Mouse (Mus musculus): ENCODE measurements around the gene Cdc25b. TPM values are rescaled to one million over a fixed set of nuclear protein-coding genes. Genes with fewer than 3 reads are reported as not detected.

The Cdc25b gene
- polyA plus RNA-seq, 1 experiment from 2014 or later, result 55.5 TPM

DNA sequence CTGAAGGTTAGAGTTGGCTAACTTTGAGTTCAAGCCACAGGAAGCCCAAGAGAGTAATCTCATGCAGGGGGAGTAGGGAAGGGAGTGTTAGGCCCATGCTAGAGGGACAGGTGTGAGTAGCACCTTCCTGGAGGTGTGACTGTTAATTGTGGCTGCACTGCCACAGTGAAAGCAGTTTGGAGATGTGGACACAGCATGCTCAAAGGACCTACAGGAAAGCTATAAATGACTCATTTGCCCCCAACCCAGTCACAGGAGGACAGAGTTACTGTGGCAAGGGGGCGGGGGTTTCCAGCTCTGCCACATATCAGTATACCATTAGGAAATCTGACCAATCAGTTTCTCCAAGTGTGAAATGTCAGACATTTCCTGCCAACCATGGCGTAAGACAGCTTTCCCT lies 41.2 kb upstream of the Cdc25b start:
- H3K4me3 ChIP-seq (replicated peaks), result no peak overlapping the region
- H3K27ac ChIP-seq, result peak overlapping the region; percentile 41; the same call in 1 of the 2 replicates
- H3K27me3 ChIP-seq, result no peaks in the 10 kb centered on the region
- H3K4me1 ChIP-seq (replicated peaks), result 0 out of 2 replicates have a peak, but pooled peaks cover 6% of the 10 kb centered on the region
- H3K9ac ChIP-seq (replicated peaks), result no peak overlapping the region
- no peaks in the 10 kb centered on the region for H3K9me3 ChIP-seq
- peaks cover 97% of the 10 kb centered on the region for H3K36me3 ChIP-seq
- 72% methylated on average over 2 of the region's 2 CpGs for WGBS
- ATAC-seq (ENCODE audit: insufficient number of reproducible peaks, insufficient read depth, low FRiP score, low TSS enrichment, low read depth), result no peak
- no peak overlapping the region for H3K4me2 ChIP-seq

DNA sequence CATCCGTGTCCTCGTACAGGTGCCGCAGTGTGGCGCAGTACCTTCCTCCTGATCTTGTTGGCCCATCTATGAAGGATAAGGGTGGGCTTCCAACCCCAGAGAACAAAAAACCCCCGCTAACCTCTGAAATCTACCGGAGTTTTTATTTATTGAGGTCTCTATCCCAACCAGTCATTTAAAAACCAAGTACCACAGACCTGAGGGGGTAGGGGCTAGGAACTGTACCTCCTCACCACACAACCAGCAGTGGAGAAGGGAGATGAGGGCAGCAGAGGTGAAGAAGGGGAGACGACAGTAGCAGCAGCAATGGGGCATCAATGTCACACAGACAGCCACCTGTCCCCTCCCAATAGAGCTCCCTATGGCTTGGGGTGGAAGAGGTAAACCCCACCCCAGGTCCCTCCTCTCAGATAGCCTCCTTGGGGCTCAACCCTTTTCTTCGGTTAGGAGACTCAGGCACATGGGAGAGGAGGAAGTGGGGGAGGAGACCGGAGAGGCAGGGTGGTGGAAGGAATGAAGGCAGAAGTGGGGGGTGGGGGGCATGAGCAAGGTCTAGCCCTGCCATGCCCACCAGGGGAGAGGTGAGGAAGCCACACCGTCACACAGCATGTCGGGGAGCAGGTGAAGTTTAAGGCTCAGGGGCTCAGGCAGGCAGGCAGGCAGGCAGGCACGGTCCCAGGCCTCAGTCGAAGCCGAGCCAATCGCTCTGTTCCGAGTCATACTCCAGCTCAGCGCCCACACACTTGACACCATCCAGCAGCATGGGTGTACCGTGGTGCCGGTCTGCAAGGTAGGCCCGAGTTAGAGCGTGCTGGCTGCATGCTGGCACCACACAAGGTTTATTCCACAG lies 40.3 kb upstream of the Cdc25b start:
- H3K4me1 ChIP-seq (replicated peaks), result 0 out of 2 replicates have a peak, but pooled peaks cover 6% of the 10 kb centered on the region
- H3K27ac ChIP-seq, result no peak overlapping the region
- no peaks in the 10 kb centered on the region for H3K27me3 ChIP-seq
- no peak overlapping the region for H3K9ac ChIP-seq (replicated peaks)
- WGBS, result 87% methylated on average over 21 of the region's 21 CpGs
- no peak overlapping the region for H3K4me2 ChIP-seq
- no peak overlapping the region for H3K4me3 ChIP-seq (replicated peaks)
- no peaks in the 10 kb centered on the region for H3K9me3 ChIP-seq
- peaks cover 97% of the 10 kb centered on the region for H3K36me3 ChIP-seq
- no peak for ATAC-seq (ENCODE audit: insufficient number of reproducible peaks, insufficient read depth, low FRiP score, low TSS enrichment, low read depth)

DNA sequence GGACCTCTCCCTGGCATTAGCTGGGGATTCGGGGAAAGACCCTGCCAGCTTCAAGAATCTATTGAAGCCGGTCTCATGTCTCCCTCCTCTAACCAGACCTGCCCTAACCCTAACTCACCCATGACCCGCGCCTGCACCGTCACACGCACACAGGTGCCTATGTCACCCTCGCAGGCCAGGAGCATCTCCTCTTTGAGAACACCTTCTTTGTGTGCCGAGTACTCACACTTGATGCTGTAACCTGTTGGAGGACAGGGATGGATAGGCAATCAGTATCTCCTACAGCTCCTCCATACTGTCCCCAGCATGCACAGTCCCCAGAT lies 39.7 kb upstream of the Cdc25b start:
- no peaks in the 10 kb centered on the region for H3K27me3 ChIP-seq
- H3K27ac ChIP-seq, result no peak overlapping the region
- 94% methylated on average over 8 of the region's 8 CpGs for WGBS
- no peaks in the 10 kb centered on the region for H3K9me3 ChIP-seq
- no peak overlapping the region for H3K4me3 ChIP-seq (replicated peaks)
- 0 out of 2 replicates have a peak, but pooled peaks cover 6% of the 10 kb centered on the region for H3K4me1 ChIP-seq (replicated peaks)
- no peak for ATAC-seq (ENCODE audit: insufficient number of reproducible peaks, insufficient read depth, low FRiP score, low TSS enrichment, low read depth)
- no peak overlapping the region for H3K4me2 ChIP-seq
- H3K36me3 ChIP-seq, result peaks cover 97% of the 10 kb centered on the region
- no peak overlapping the region for H3K9ac ChIP-seq (replicated peaks)

DNA sequence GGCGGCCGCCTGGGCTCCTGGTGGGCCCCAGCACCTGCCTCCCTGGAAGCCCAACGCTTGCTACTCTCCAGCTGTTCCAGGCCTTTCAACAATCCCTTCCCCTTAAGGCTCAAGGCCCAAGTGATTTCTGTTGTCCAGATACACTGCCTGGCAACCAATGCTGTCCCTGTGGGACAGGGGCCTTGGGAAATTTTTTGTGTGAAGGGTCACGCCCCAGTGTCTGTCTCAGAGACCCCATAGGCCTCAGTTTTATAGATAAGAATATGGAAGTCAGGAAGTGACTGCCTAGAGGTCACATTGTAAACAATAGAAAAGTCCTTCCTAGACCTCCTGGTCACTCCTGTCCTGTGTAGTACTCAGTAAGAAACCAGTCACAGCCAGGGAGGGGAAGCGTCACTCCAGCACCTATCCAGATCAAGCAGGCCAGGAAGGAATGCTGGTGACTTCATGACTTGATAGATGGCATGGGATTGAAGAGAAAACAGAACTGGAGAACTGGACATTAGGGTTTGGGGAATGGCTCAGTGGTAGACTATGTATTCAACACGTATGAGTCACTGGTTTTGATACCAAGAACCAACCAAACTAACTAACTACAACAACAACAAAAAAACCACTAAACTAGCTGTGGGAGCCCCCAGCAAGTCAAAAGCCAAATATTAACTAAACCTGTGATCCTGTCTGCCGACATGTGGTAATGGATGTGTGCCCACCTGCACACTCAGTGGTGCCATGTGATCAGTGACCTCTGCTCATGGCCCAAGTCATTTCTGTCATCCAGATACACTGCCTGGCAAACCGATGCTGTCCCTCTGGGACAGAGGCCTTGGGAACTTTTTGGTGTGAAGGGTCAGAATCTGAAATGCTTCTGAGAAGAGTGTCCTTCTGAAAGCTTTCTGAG lies 38.1 kb upstream of the Cdc25b start:
- Histone ChIP-seq H3K27ac (peak overlapping the region; percentile 29; the same call in 1 of the 2 replicates), H3K36me3 (peaks cover 96% of the 10 kb centered on the region), H3K27me3 (no peaks in the 10 kb centered on the region), H3K9me3 (no peaks in the 10 kb centered on the region), H3K4me2 (no peak overlapping the region), H3K4me3 (replicated peaks) (no peak overlapping the region), H3K9ac (replicated peaks) (no peak overlapping the region), H3K4me1 (replicated peaks) (0 out of 2 replicates have a peak, but pooled peaks cover 3% of the 10 kb centered on the region)
- 84% methylated on average over 8 of the region's 8 CpGs for WGBS
- ATAC-seq (ENCODE audit: insufficient number of reproducible peaks, insufficient read depth, low FRiP score, low TSS enrichment, low read depth), result no peak

DNA sequence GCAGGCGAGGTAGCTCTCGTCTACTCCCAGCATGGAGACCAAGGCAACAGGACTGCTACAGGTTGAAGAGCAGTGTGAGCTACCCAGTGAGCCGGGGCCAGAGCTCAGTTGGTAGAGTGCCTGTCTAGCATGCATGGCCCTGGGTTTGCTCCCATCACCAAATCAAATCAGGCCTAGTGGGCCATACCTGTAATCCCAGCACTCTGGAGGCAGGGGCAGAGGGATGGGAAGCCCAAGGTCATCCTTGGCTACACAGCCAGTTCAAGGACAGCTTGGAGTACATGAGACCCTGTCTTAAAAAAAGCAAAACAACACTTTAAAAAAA lies 37.5 kb upstream of the Cdc25b start:
- H3K4me2 ChIP-seq, result no peak overlapping the region
- 0 out of 2 replicates have a peak, but pooled peaks cover 3% of the 10 kb centered on the region for H3K4me1 ChIP-seq (replicated peaks)
- WGBS, result 93% methylated on average over 3 of the region's 3 CpGs
- no peak for ATAC-seq (ENCODE audit: insufficient number of reproducible peaks, insufficient read depth, low FRiP score, low TSS enrichment, low read depth)
- H3K36me3 ChIP-seq, result peaks cover 93% of the 10 kb centered on the region
- H3K9me3 ChIP-seq, result no peaks in the 10 kb centered on the region
- H3K27ac ChIP-seq, result no peak overlapping the region
- H3K27me3 ChIP-seq, result no peaks in the 10 kb centered on the region
- H3K9ac ChIP-seq (replicated peaks), result no peak overlapping the region
- no peak overlapping the region for H3K4me3 ChIP-seq (replicated peaks)

DNA sequence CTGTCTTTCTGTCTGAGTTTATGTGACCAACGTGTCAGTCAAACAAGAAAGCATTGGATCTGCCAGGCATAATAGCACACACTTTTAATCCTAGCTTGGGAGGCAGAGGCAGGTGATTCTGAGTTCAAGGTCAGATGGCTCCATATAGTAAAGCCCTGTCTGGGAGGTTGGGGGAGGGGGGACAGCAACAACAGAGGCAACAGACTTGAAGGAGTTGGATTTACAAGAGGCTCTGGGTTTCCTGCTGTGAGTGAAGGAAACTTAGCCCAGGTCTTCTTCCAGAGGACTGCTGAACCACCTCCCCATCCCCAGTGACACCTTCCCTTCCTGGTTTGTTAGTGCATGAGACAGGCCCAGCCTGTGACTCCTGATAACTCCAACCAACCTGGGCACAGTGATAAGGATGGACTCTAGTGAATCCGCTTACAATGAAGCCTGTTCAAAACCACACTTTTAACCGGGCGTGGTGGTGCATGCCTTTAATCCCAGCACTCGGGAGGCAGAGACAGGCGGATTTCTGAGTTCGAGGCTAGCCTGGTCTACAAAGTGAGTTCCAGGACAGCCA lies 34.5 kb upstream of the Cdc25b start:
- WGBS, result 91% methylated on average over 7 of the region's 7 CpGs
- no peaks in the 10 kb centered on the region for H3K27me3 ChIP-seq
- no peak overlapping the region for H3K4me3 ChIP-seq (replicated peaks)
- ATAC-seq (ENCODE audit: insufficient number of reproducible peaks, insufficient read depth, low FRiP score, low TSS enrichment, low read depth), result no peak
- H3K9me3 ChIP-seq, result no peaks in the 10 kb centered on the region
- no peak overlapping the region for H3K9ac ChIP-seq (replicated peaks)
- H3K36me3 ChIP-seq, result peaks cover 75% of the 10 kb centered on the region
- no peak overlapping the region for H3K27ac ChIP-seq
- H3K4me1 ChIP-seq (replicated peaks), result no peaks in the 10 kb centered on the region
- no peak overlapping the region for H3K4me2 ChIP-seq

DNA sequence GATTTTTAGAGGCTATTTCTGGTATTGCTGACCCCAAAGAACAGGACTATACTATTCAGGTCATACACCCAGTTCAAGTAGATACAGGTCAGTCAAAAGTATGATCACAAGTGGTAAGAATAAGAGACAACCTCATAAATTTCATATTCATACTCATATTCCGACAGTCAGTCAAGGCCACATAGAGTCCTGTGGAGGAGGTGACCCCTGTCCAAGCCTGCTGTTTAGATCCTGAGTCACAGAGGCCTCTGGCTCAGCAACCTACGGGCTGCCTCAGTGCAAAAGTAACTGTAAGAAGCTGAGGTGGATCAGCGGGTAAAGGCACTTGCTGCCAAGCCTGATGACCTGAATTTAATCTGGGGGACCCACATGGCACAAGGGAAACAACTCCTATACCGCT lies 32.7 kb upstream of the Cdc25b start:
- H3K9ac ChIP-seq (replicated peaks), result no peak overlapping the region
- ATAC-seq (ENCODE audit: insufficient number of reproducible peaks, insufficient read depth, low FRiP score, low TSS enrichment, low read depth), result no peak
- no peak overlapping the region for H3K4me2 ChIP-seq
- H3K4me3 ChIP-seq (replicated peaks), result no peak overlapping the region
- WGBS, result 91% methylated on average over 4 of the region's 4 CpGs
- H3K36me3 ChIP-seq, result peaks cover 57% of the 10 kb centered on the region
- no peaks in the 10 kb centered on the region for H3K9me3 ChIP-seq
- no peak overlapping the region for H3K27ac ChIP-seq
- peaks cover 16% of the 10 kb centered on the region for H3K4me1 ChIP-seq (replicated peaks)
- no peaks in the 10 kb centered on the region for H3K27me3 ChIP-seq

DNA sequence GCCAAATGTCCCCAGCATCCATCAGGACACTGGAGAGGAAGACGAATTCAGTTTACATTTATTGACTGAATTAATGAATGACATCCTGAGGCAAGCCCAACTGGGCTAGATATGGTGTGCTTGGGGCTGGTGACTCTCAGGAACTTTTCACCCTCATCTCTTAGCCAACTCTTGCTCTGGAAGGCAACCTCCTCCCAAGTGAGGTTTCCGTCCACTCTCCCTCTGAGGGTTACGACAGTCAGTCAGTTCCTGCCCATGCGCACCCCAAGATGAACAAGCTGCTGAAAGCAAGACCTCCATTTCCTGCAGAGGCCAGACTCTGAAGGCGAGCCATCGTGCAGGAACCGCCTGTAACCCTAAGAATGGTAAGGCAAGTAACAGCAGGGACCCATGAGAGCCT lies 29.8 kb upstream of the Cdc25b start:
- no peak overlapping the region for H3K4me3 ChIP-seq (replicated peaks)
- H3K4me2 ChIP-seq, result no peak overlapping the region
- H3K36me3 ChIP-seq, result peaks cover 29% of the 10 kb centered on the region
- no peak overlapping the region for H3K27ac ChIP-seq
- 93% methylated on average over 7 of the region's 7 CpGs for WGBS
- no peaks in the 10 kb centered on the region for H3K27me3 ChIP-seq
- no peak for ATAC-seq (ENCODE audit: insufficient number of reproducible peaks, insufficient read depth, low FRiP score, low TSS enrichment, low read depth)
- H3K9me3 ChIP-seq, result no peaks in the 10 kb centered on the region
- H3K4me1 ChIP-seq (replicated peaks), result peaks cover 24% of the 10 kb centered on the region
- H3K9ac ChIP-seq (replicated peaks), result no peak overlapping the region

DNA sequence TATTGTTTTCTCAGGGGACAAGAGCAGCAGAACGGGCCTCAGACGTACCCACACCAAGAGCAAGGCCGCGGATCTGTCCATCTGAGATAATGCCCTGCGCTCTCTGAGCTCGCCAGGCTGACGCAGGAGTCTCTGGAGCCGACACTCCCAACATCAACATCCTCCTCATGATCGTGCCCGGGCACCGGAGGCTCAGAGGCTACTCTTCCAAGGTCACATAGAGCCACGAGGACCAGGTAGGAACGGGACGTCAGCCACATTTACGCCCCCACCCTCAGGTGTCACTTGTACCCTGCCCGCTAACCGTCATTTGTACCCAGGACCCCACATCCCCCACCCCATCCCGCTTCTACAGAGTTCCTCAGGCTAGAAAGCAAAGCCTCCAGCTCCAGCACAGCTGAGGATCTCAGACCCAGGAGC lies 27.2 kb upstream of the Cdc25b start:
- WGBS, result under 1% methylated on average over 18 of the region's 18 CpGs
- no peaks in the 10 kb centered on the region for H3K27me3 ChIP-seq
- peak overlapping the region; percentile 94 for H3K4me2 ChIP-seq
- H3K36me3 ChIP-seq, result peaks cover 13% of the 10 kb centered on the region
- peak overlapping the region; percentile 85 for H3K9ac ChIP-seq (replicated peaks)
- peak overlapping the region; percentile 70 for H3K27ac ChIP-seq
- ATAC-seq (ENCODE audit: insufficient number of reproducible peaks, insufficient read depth, low FRiP score, low TSS enrichment, low read depth), result peak; percentile 67
- H3K9me3 ChIP-seq, result no peaks in the 10 kb centered on the region
- H3K4me1 ChIP-seq (replicated peaks), result peaks cover 27% of the 10 kb centered on the region
- H3K4me3 ChIP-seq (replicated peaks), result peak overlapping the region; percentile 76

DNA sequence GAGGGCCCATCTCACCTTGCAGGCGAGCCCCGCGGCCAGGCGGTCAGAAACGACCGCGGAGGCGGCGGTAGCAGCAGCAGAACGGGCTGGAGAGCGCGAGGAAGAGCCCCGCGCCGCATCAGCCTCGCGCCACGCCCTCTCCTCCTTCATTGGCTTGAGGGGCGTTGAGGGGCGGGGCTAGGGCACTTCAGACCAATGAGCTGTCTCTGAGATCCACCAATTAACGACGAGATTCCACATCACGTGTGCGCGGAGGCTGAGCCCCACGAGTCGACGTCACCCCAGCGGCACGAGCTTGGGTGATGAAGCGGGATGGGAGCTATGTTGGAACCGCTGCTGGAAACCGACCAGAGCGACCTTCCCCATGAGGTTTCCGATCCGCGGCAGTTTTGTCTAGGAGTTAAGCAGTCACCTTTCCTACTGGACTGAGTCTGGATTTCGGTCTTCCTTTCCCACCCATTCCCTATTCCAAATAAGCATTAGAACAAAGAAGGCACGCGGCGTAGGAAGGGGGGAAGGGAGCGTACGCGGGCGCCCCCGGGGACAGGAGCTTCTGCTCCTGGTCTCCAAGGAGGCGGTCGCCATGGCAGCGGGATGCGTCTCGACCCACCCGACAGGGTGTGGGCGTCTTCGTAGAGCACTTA lies 26.7 kb upstream of the Cdc25b start, which contains the start of gene 1700037H04Rik:
Gene 1700037H04Rik, minus strand, starts transcription at position 144 of the 644 bp plus-strand sequence.
- Histone ChIP-seq H3K27me3 (no peaks in the 10 kb centered on the region), H3K4me3 (replicated peaks) (peak within 1 kb of the TSS; percentile 76), H3K27ac (peak within 1 kb of the TSS; percentile 89), H3K9ac (replicated peaks) (peak within 1 kb of the TSS; percentile 85), H3K4me2 (peak within 1 kb of the TSS; percentile 94), H3K9me3 (no peaks in the 10 kb centered on the region), H3K36me3 (peaks cover 9% of the 10 kb centered on the region), H3K4me1 (replicated peaks) (peaks cover 27% of the 10 kb centered on the region)
- ATAC-seq (ENCODE audit: insufficient number of reproducible peaks, insufficient read depth, low FRiP score, low TSS enrichment, low read depth), result peak; percentile 91
- under 1% methylated on average over 54 of the region's 54 CpGs for WGBS

All from limb, embryonic 12.5 days (tissue).